Mouse (Mus musculus): ENCODE results near the gene Sh3rf3. TPM values are rescaled to one million over a fixed set of nuclear protein-coding genes. Genes with fewer than 3 reads are reported as not detected.

The Sh3rf3 gene
- total RNA-seq, 2 experiments from 2014 or later, result 99.5 to 101 TPM

GRCm38 (mm10) chr10:58969351-58969750 lies 156.2 kb downstream of the Sh3rf3 start:
- intact Hi-C loops (cut with DNase I), result no loop called here
- DNase-seq, result peak; percentile 10

- no peak for DNase-seq
- intact Hi-C loops (cut with DNase I), result no loop called here
These were observed 159.0 kb downstream of the Sh3rf3 start for GRCm38 (mm10) chr10:58972115-58972514.

GRCm38 (mm10) chr10:58974138-58974537 lies 161.0 kb downstream of the Sh3rf3 start:
- DNase-seq, result no peak
- intact Hi-C loops (cut with DNase I), result no loop called here

GRCm38 (mm10) chr10:58979320-58979959 lies 166.3 kb downstream of the Sh3rf3 start:
- intact Hi-C loops (cut with DNase I), result no loop called here

GRCm38 (mm10) chr10:58981674-58982329 lies 168.6 kb downstream of the Sh3rf3 start:
- intact Hi-C loops (cut with DNase I), result no loop called here

More at GRCm38 (mm10) chr10:58979320-58979959, 166.3 kb downstream of the Sh3rf3 start:
- no peak for DNase-seq

DNA sequence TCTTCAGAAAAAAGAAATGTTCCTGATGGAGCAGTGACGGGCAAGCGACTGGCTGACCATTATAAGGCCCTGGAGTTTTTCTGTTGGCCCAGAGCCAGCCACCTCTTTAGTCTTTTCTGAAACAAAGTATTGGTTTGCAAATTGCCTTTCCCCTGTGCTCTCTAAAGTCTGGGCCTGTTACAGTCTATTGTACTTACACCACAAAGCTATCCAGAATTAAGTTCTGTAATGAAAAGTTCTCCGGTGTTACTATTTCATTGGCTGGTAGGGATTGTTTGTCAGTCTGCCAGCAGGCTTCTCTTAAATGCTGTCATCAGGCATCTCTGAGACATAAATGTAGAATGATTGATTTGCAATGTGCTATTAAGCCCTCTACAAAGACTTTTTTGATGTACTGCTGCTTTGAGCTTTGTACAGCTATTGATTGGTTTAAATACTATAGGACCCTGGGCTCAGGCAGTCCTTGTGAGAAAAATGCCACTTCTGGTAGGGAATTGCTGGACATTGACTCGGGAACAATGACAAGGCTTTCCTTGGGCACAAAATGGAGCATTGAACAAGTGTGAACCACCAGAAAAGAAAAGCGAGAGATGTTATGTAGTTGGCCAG lies 169.5 kb downstream of the Sh3rf3 start:
- DNase-seq, result no peak
- intact Hi-C loops (cut with DNase I), result no loop called here

More at GRCm38 (mm10) chr10:58981674-58982329, 168.6 kb downstream of the Sh3rf3 start:
- peak; percentile 61 for DNase-seq

DNA sequence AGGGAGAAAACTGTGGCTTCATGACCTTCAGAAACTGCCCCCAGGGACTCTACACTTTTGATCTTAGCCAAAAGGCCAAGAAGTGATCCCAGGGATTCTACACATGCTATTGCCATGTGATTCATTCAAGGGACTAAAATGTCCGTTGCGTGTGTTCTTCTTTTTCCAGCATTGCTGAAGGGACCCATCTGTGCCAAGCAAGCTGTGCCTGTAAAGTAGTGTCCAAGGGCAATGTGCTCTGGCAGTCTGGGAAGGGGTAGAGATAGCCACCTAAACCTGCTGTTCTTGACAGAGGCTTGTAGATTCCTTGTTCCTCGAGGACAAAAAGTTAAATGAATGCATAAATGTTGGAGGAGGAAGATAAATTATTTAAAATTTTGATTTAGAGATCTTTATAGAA lies 178.5 kb downstream of the Sh3rf3 start:
- no peak for DNase-seq
- intact Hi-C loops (cut with DNase I), result no loop called here

DNA sequence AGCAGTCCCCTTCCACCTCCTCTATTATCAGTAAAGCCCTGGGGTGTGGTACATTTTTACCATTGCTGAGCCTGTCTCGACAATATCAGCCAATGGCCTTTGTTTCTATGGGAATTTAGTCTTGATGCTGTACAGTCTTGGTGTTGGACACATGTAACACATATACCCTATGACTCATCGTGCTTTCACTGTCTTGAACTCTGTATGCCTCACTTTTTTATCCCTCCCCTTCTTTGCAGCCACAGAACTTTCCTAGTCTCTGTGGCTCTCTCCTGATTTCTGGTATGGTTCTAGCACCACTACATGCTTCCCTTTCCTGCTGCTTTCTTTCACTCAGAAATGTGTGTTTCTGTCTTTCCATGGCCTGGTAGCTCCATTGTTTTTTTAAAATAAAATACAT lies 181.6 kb downstream of the Sh3rf3 start:
- no peak for DNase-seq
- intact Hi-C loops (cut with DNase I), result no loop called here

DNA sequence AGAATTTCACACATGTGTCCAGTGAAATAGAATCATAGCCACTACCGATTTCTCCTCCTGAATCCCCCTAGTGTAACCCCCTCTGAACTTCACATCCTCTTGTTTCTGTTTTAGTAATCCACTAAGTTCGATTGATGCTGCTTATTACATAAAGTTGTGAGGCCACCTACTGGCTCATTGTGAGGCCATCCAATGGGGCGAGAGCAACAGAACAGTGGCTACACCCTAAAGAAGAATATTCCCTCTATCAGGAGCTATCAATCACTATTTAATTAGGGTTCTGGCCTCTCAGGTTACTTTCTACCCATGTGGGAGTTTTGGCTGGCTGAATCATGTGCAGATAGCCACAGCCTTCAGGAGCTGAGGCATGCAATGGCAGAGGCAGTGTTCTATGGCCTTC lies 182.0 kb downstream of the Sh3rf3 start:
- no peak for DNase-seq
- intact Hi-C loops (cut with DNase I), result no loop called here

- no peak for DNase-seq
- intact Hi-C loops (cut with DNase I), result no loop called here
These were observed 189.2 kb downstream of the Sh3rf3 start for GRCm38 (mm10) chr10:59002361-59002760.

GRCm38 (mm10) chr10:59011415-59011814 lies 198.3 kb downstream of the Sh3rf3 start:
- DNase-seq, result no peak
- intact Hi-C loops (cut with DNase I), result no loop called here

GRCm38 (mm10) chr10:59013618-59014017 lies 200.5 kb downstream of the Sh3rf3 start:
- no peak for DNase-seq
- intact Hi-C loops (cut with DNase I), result no loop called here

- intact Hi-C loops (cut with DNase I), result no loop called here
- DNase-seq, result no peak
These were observed 206.3 kb downstream of the Sh3rf3 start for GRCm38 (mm10) chr10:59019302-59019973.

DNA sequence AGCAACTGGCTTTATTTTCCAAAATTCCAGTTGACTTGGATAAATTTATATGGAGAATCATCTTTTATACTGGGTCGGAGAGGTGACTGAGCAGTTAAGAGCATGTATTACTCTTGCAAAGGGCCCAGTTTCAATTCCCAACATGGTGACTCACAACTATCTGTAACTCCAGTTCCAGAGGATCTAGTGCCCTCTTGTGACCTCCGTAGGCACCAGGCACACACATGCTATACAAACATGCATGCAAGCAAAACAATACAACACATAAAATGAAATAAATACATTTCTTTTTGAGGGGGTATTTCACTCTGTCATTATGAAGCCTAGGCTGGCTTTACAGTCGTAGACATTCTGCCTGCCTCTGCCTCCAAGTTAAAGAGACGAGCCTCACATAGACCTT lies 237.3 kb downstream of the Sh3rf3 start:
- intact Hi-C loops (cut with DNase I), result no loop called here
- no peak for DNase-seq

DNA sequence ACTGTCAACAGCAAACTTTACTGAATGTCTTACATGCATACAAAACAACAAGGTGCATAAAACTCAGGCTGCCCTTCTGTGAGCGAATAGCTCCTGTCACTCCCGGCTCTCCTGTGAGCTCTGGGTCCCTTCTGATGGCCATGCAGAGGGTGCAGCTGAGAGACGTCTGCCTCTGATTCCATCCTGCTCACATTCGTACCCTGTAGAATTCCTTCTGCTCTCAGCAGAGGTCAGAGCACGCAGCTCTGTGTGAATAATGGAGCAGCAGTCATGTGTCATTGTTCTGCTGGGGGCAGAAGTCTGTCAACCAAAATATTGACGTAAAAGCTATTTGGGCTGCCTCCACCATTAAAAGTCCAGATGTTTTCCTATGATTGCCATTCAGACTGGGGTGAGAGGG lies 243.1 kb downstream of the Sh3rf3 start:
- intact Hi-C loops (cut with DNase I), result no loop called here
- no peak for DNase-seq

GRCm38 (mm10) chr10:59066804-59067203 lies 253.6 kb downstream of the Sh3rf3 start:
- DNase-seq, result no peak
- intact Hi-C loops (cut with DNase I), result no loop called here

DNA sequence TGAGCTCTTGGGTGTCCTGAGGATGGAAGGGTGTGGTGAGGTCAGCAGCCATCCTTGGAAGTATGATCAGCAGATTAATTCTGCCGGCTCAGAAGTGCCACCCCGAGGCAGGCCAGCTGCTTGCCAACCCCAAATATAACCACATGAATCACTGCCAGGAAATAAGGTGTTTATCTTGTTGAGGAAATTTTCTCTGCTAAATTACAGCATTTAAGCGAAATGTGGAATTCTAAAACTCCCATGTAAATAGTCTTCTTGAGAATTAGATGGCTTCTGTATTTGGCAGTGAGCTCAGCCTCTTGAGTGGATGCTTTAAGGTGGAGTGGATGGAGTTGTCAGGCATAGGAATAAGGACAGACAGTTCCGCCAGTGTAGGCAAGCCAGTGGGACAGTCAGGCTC lies 259.7 kb downstream of the Sh3rf3 start:
- intact Hi-C loops (cut with DNase I), result no loop called here
- DNase-seq, result no peak

GRCm38 (mm10) chr10:59076681-59077080 lies 263.5 kb downstream of the Sh3rf3 start:
- no peak for DNase-seq
- intact Hi-C loops (cut with DNase I), result no loop called here

- DNase-seq, result peak; percentile 84
- intact Hi-C loops (cut with DNase I), result no loop called here
These were observed 264.8 kb downstream of the Sh3rf3 start for GRCm38 (mm10) chr10:59077909-59078308.

GRCm38 (mm10) chr10:59085604-59086003 lies 272.4 kb downstream of the Sh3rf3 start:
- DNase-seq, result no peak

DNA sequence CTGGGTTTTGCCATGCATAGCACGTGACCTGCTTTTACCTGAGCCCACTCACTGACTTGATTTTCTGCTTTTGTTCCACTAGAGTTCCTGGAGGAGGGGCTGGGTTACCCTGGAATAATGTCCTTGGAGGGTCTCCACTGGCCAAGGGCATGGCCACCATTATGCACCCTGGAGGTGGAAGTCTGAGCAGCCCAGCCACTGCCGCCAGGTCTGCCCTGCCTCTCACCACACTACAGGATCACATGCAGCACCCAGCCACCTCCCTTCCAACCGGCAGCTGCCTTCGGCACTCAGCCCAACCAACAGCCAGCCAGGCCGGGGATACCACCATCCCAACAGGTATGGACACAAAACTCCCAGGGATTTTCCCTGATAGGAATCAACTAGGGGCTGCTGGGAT lies 273.4 kb downstream of the Sh3rf3 start:
- intact Hi-C loops (cut with DNase I), result no loop called here

More at GRCm38 (mm10) chr10:59085604-59086003, 272.4 kb downstream of the Sh3rf3 start:
- intact Hi-C loops (cut with DNase I), result no loop called here

More for the DNA sequence above, 273.4 kb downstream of the Sh3rf3 start:
- no peak for DNase-seq

Data from left cerebral cortex, postnatal 4 days (tissue).